Mouse (Mus musculus) testis, adult 2 months (tissue): ENCODE data around the gene Tmem204. TPM values are rescaled to one million over a fixed set of nuclear protein-coding genes. Genes with fewer than 3 reads are reported as not detected.
"Not testable (repeated sequence)": the region's sequence is repeated elsewhere in the genome, so short reads cannot be mapped to it uniquely, and the experiment has no call there.

ENCODE experiments used
- H3K27ac ChIP-seq: fragments of 200-500 bp; 2 replicates; pipeline ENCODE4 v1.5.1; 2012; ENCODE audit warnings: low read depth, low read length; ENCODE audit not compliant: control insufficient read depth, insufficient read depth
- H3K27me3 ChIP-seq: fragments of 200-500 bp; 2 replicates; pipeline ENCODE4 v1.6.1; 2012; ENCODE audit warnings: mild to moderate bottlenecking, low read length, moderate library complexity; ENCODE audit not compliant: control insufficient read depth, insufficient read depth
- H3K36me3 ChIP-seq: fragments of 200-500 bp; 2 replicates; pipeline ENCODE4 v1.6.1; 2012; ENCODE audit warnings: mild to moderate bottlenecking, low read length; ENCODE audit not compliant: control insufficient read depth, insufficient read depth
- H3K4me1 ChIP-seq: fragments of 200-500 bp; 2 replicates; pipeline ENCODE4 v1.6.1; 2012; ENCODE audit warnings: low read length; ENCODE audit not compliant: control insufficient read depth, insufficient read depth
- H3K4me3 ChIP-seq: fragments of 200-500 bp; 2 replicates; pipeline ENCODE4 v1.5.1; 2012; ENCODE audit warnings: low read depth, mild to moderate bottlenecking, low read length, moderate library complexity, mixed read lengths; ENCODE audit not compliant: control insufficient read depth
- CTCF ChIP-seq: fragments of 200-500 bp; IDR thresholded peaks from 2 replicates; pipeline ENCODE4 v1.5.1; 2012; ENCODE audit warnings: low read depth, mild to moderate bottlenecking, inconsistent platforms, low read length, moderate library complexity; ENCODE audit not compliant: control insufficient read depth, insufficient read depth, insufficient replicate concordance
- POLR2A ChIP-seq: fragments of 200-500 bp; IDR thresholded peaks from 2 replicates; pipeline ENCODE4 v1.6.1; 2012; ENCODE audit warnings: low read depth, mild to moderate bottlenecking, inconsistent platforms, low read length, moderate library complexity; ENCODE audit not compliant: control insufficient read depth
- polyA plus RNA-seq: library from polyadenylated mRNA; depleted of rRNA; stranded (reverse); fragments of >200 nt; gene quantifications from 2 replicates; pipeline ENCODE4 v1.2.3, GENCODE M21; 2012; rRNA removed

Tmem204 gene
- 4.1 and 5.2 TPM in 2 replicates for polyA plus RNA-seq

DNA sequence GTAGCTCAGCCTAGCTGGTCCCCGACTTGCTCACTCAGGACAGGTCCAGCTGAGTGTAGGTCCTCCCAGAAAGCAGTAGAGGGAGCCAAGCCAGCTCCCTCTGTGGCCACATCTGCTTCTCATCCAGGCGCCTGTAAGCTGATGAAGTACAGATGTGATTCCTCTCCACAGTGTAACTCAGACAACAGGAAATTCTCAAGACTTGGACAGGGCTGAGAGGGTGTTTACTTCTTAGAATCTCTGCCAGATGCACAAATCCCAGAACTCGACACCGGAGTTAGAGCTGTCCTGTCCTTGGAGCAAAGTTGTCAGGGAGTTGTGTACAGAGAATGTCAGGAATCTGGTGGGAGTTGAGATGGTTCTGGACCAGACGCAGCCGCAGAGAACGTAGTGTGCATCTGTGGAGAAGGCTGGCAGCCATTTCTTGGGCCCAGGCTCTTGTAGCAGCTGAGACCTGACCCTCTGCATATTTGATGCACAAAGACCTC is at the start of gene Tmem204:
Tmem204 (minus strand) TSS at position 148 of the 488 bp plus-strand sequence.
- Histone ChIP-seq H3K36me3 (no peaks in the 10 kb centered on the region; the same call in 1 of the 2 replicates), H3K27ac (peak within 1 kb of the TSS; percentile 68), H3K4me1 (peaks cover 4% of the 10 kb centered on the region; the same call in 1 of the 2 replicates), H3K27me3 (no peaks in the 10 kb centered on the region), H3K4me3 (no peak within 1 kb of the TSS)
- no peak for TF ChIP-seq POLR2A
- TF ChIP-seq CTCF, result peak; percentile 28; the same call in 1 of the 2 replicates

DNA sequence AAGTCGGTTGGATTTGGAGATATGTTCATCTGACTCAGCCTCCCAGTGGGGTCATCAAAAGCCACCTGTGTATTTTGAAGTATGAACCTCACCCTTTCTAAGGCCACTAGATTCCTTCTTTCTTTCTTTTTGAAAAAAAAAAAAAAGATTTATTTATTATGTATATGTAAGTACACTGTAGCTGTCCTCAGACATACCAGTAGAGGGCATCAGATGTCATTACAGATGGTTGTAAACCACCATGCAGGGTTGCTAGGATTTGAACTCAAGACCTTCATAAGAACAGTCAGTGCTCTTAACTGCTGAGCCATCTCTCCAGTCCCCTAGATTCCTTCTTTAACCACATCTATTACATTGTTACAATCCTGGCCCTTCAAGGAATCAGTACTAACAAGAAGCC is 46.7 kb upstream of the Tmem204 start:
- Histone ChIP-seq H3K27ac (no peak overlapping the region), H3K27me3 (no peaks in the 10 kb centered on the region), H3K4me3 (no peak overlapping the region), H3K4me1 (peaks cover 3% of the 10 kb centered on the region), H3K36me3 (no peaks in the 10 kb centered on the region)
- TF ChIP-seq CTCF (no peak), POLR2A (no peak)

DNA sequence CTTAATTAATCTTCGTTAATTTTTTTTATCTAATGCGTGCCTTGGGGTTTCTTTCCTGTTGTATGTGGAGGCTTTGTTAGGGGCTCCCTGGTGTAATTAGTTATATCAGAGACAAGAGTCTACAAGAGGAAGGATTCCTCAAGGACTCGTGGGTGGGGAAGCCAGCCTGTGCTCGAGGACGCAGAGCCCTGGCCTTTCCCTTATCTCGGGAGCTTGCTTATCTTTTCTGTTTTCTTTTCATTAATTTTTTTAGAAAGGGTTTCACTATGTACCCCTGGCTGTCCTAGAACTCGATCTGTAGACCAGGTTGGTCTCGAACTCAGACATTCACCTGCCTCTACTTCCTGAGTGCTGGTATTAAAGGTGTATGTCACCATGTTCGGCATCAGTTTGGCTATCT is 44.3 kb upstream of the Tmem204 start:
- H3K27me3 ChIP-seq, result no peaks in the 10 kb centered on the region
- no peaks in the 10 kb centered on the region for H3K36me3 ChIP-seq
- peak overlapping the region; percentile 63; the same call in 1 of the 2 replicates for H3K27ac ChIP-seq
- no peaks in the 10 kb centered on the region for H3K4me1 ChIP-seq
- TF ChIP-seq POLR2A, result no peak
- no peak for TF ChIP-seq CTCF
- H3K4me3 ChIP-seq, result no peak overlapping the region

DNA sequence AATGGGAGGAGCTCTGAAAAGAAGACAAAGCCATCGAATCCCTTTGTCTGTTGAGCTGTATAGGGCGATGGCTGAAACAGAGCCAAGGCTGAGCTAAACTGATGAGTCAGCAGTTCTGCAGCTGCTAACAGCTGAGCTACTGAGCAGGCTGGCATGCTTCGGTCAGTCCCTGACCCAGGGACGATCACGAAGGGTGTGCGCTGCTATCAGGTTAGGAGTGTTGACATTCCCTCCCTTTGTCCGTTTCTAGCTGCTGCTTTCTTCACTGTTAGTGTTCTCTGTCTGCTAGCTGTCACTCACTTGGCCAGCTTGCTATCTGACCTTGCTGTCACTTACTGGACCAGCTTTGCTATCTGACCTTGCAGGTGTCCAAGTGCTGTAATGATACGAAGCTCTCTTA is 43.7 kb upstream of the Tmem204 start:
- Histone ChIP-seq H3K27ac (peak overlapping the region; percentile 63; the same call in 1 of the 2 replicates), H3K36me3 (no peaks in the 10 kb centered on the region), H3K4me1 (no peaks in the 10 kb centered on the region), H3K27me3 (no peaks in the 10 kb centered on the region), H3K4me3 (no peak overlapping the region)
- TF ChIP-seq CTCF (no peak), POLR2A (no peak)

DNA sequence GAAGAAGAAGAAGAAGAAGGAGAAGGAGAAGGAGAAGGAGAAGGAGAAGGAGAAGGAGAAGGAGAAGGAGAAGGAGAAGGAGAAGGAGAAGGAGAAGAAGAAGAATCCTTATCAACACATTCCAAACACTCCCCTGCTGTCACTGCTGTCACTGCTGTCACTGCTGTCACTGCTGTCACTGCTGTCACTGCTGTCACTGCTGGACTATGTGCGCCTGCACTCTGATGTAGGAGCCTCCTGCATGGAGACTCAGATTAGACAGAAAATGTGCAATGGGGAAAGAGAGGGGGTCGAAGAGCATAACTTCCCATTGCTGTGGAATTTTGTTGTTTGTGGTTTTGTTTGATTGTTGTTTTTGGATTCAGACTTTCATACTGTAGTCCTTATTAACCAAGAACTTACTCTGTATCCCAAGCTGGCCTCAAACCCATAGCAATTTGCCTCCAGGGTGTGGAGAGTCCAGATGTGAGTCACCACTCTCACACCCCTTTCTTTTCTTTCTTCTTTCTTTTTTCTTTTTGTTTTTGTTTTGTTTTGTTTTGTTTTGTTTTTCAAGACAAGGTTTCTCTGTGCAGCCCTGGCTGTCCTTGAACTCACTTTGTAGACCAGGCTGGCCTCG is 42.2 kb upstream of the Tmem204 start:
- not testable (repeated sequence) for H3K27me3 ChIP-seq, H3K27ac ChIP-seq, H3K4me3 ChIP-seq, H3K4me1 ChIP-seq, H3K36me3 ChIP-seq

DNA sequence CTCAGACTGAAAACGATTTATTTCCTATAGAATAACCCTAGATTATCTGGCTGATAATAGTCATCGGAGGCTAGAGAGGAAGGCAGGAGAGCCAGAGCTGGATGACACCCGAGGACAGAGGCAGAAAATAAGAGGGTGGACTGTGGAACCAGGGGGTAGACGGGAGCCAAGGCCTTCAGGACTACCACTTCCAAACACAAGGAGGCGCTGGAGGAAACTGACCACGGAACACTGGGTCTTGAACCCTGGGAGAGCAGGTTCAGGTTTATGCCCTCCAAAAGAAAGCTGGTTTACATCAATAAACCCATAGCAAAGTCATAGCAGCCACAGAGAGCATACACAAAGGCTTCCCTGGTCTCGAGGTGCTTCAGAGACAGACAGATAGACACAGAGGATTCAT is 40.6 kb upstream of the Tmem204 start:
- H3K27ac ChIP-seq, result no peak overlapping the region
- H3K27me3 ChIP-seq, result no peaks in the 10 kb centered on the region
- H3K36me3 ChIP-seq, result no peaks in the 10 kb centered on the region
- no peaks in the 10 kb centered on the region for H3K4me1 ChIP-seq
- H3K4me3 ChIP-seq, result no peak overlapping the region
- TF ChIP-seq CTCF, result peak; percentile 31; the same call in 1 of the 2 replicates
- no peak for TF ChIP-seq POLR2A

DNA sequence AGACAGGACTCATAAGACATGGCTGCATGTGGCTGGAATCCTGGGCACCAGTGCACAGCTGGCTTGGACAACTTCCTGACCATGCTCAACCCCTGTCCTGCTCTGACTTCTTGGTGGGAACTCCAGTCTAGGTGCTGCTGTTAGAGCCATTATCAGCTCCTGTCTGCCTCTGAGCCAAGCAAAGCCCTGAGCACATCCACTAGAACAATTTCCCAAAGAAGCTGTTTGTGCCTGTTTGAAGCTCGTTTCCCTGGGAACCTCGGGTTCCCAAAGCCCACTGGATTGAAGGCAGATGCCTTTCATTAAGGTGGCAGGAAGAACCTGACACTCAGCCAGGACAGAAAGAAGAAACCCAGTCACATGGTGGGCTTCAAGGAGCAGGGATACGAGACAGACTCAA is 37.0 kb upstream of the Tmem204 start, which contains the start of gene Ptx4:
Ptx4 (plus strand) TSS at position 355 of the 400 bp plus-strand sequence.
- no peak within 1 kb of the TSS for H3K27ac ChIP-seq
- no peaks in the 10 kb centered on the region for H3K36me3 ChIP-seq
- no peaks in the 10 kb centered on the region for H3K27me3 ChIP-seq
- TF ChIP-seq POLR2A (no peak), CTCF (no peak)
- H3K4me1 ChIP-seq, result peaks cover 1% of the 10 kb centered on the region
- H3K4me3 ChIP-seq, result no peak within 1 kb of the TSS
